Mouse (Mus musculus) MEL (cell line): ENCODE measurements around the gene Khk. TPM values are rescaled to one million over a fixed set of nuclear protein-coding genes. Genes with fewer than 3 reads are reported as not detected.

Experiments
- DNase-seq: peaks from one replicate; pipeline ENCODE4 v3.0.0; 2011; ENCODE audit warnings: low read depth, low spot score
- H3K27ac ChIP-seq: 2 replicates; pipeline ENCODE4 v1.5.1; 2012; ENCODE audit warnings: low read depth, mild to moderate bottlenecking, control low read depth, low read length, moderate library complexity; ENCODE audit not compliant: control insufficient read depth
- H3K27me3 ChIP-seq, 2 experiments: fragments of 150-350 bp in 1 of 2; sonication (generic) in 1 of 2; 2 replicates each; pipeline ENCODE4 v1.6.1; 2012; ENCODE audit warnings: low read length in 2 of 2, mild to moderate bottlenecking in 2 of 2, improper control_type of control experiment in 1 of 2, moderate library complexity in 1 of 2; ENCODE audit not compliant: insufficient read depth in 2 of 2, control insufficient read depth in 1 of 2
- H3K36me3 ChIP-seq, 2 experiments: 2 replicates each; pipeline ENCODE4 v1.6.1; 2012 to 2014; ENCODE audit warnings: low read length in 2 of 2, improper control_type of control experiment in 1 of 2, inconsistent platforms in 1 of 2, mild to moderate bottlenecking in 1 of 2; ENCODE audit not compliant: insufficient read depth in 2 of 2, control insufficient read depth in 1 of 2
- H3K4me1 ChIP-seq, 2 experiments: fragments of 150-350 bp in 1 of 2; sonication (generic) in 1 of 2; 2 replicates each; pipeline ENCODE4 v1.6.1; 2012; ENCODE audit warnings: low read length in 2 of 2, improper control_type of control experiment in 1 of 2, mild to moderate bottlenecking in 1 of 2; ENCODE audit not compliant: insufficient read depth in 2 of 2, control insufficient read depth in 1 of 2
- H3K4me3 ChIP-seq, 2 experiments: fragments of 150-350 bp in 1 of 2; sonication (generic) in 1 of 2; 2 replicates each; pipeline ENCODE4 v1.5.1; 2012; ENCODE audit warnings: low read depth in 2 of 2, low read length in 2 of 2, mild to moderate bottlenecking in 2 of 2, moderate library complexity in 2 of 2, control low read depth in 1 of 2, improper control_type of control experiment in 1 of 2; ENCODE audit not compliant: control insufficient read depth in 1 of 2, insufficient read depth in 1 of 2
- H3K79me2 ChIP-seq: 2 replicates; pipeline ENCODE4 v1.6.1; 2012; ENCODE audit warnings: mild to moderate bottlenecking, low read length, moderate library complexity; ENCODE audit not compliant: control insufficient read depth, poor library complexity, insufficient read depth
- H3K9ac ChIP-seq: 2 replicates; pipeline ENCODE4 v1.6.1; 2012; ENCODE audit warnings: low read depth, mild to moderate bottlenecking, control low read depth, low read length, moderate library complexity; ENCODE audit not compliant: control insufficient read depth, poor library complexity, severe bottlenecking
- H3K9me3 ChIP-seq: fragments of 150-350 bp; sonication (generic); replicated peaks from 2 replicates; pipeline ENCODE4 v1.6.1; 2012; ENCODE audit warnings: mild to moderate bottlenecking, low read length, improper control_type of control experiment, moderate library complexity; ENCODE audit not compliant: insufficient read depth
- BHLHE40 ChIP-seq: IDR thresholded peaks from 2 replicates; pipeline ENCODE4 v1.6.1; 2012; ENCODE audit warnings: low read depth, mild to moderate bottlenecking, inconsistent platforms, low read length, improper control_type of control experiment, borderline replicate concordance
- CHD1 ChIP-seq: IDR thresholded peaks from 2 replicates; pipeline ENCODE4 v1.6.1; 2012; ENCODE audit warnings: low read depth, mild to moderate bottlenecking, inconsistent platforms, low read length, improper control_type of control experiment
- CHD2 ChIP-seq: IDR thresholded peaks from 2 replicates; pipeline ENCODE4 v1.6.1; 2011; ENCODE audit warnings: low read length, improper control_type of control experiment
- CTCF ChIP-seq, 3 experiments: IDR thresholded peaks in 2 of 3; conservative IDR thresholded peaks in 1 of 3; 2 replicates each; pipeline ENCODE4 v1.5.1; 2011 to 2012; ENCODE audit warnings: low read length in 3 of 3, low read depth in 2 of 3, mild to moderate bottlenecking in 2 of 3, improper control_type of control experiment in 1 of 3, inconsistent platforms in 1 of 3, mixed read lengths in 1 of 3, moderate library complexity in 1 of 3; ENCODE audit not compliant: control insufficient read depth in 1 of 3, insufficient read depth in 1 of 3, poor library complexity in 1 of 3, severe bottlenecking in 1 of 3
- ELF1 ChIP-seq: IDR thresholded peaks from 2 replicates; pipeline ENCODE4 v1.6.1; 2014; ENCODE audit warnings: low read depth, mild to moderate bottlenecking, inconsistent platforms, low read length, improper control_type of control experiment, moderate library complexity
- EP300 ChIP-seq, 2 experiments: IDR thresholded peaks; 2 replicates each; pipeline ENCODE4 v1.6.1; 2011; ENCODE audit warnings: improper control_type of control experiment in 2 of 2, low read length in 2 of 2, low read depth in 1 of 2, mild to moderate bottlenecking in 1 of 2
- ETS1 ChIP-seq: IDR thresholded peaks from 2 replicates; pipeline ENCODE4 v1.6.1; 2012; ENCODE audit warnings: low read depth, mild to moderate bottlenecking, inconsistent platforms, low read length, improper control_type of control experiment, moderate library complexity
- GATA1 ChIP-seq: IDR thresholded peaks from 2 replicates; pipeline ENCODE4 v1.6.1; 2011; ENCODE audit warnings: low read depth, low read length, improper control_type of control experiment
- HCFC1 ChIP-seq: IDR thresholded peaks from 2 replicates; pipeline ENCODE4 v1.6.1; 2012; ENCODE audit warnings: low read depth, mild to moderate bottlenecking, inconsistent platforms, low read length, improper control_type of control experiment, moderate library complexity
- JUND ChIP-seq: IDR thresholded peaks from 2 replicates; pipeline ENCODE4 v1.6.1; 2011; ENCODE audit warnings: low read depth, mild to moderate bottlenecking, improper control_type of control experiment, low read length
- MAFK ChIP-seq: IDR thresholded peaks from 2 replicates; pipeline ENCODE4 v1.6.1; 2011; ENCODE audit warnings: low read depth, mild to moderate bottlenecking, low read length, improper control_type of control experiment, borderline replicate concordance
- MAX ChIP-seq: IDR thresholded peaks from 2 replicates; pipeline ENCODE4 v1.6.1; 2011; ENCODE audit warnings: low read length, improper control_type of control experiment
- MXI1 ChIP-seq: IDR thresholded peaks from 2 replicates; pipeline ENCODE4 v1.6.1; 2011; ENCODE audit warnings: mild to moderate bottlenecking, low read depth, low read length, improper control_type of control experiment
- MYB ChIP-seq: IDR thresholded peaks from 2 replicates; pipeline ENCODE4 v1.6.1; 2011; ENCODE audit warnings: mild to moderate bottlenecking, low read depth, low read length, improper control_type of control experiment
- MYC ChIP-seq: IDR thresholded peaks from 2 replicates; pipeline ENCODE4 v1.6.1; 2011; ENCODE audit warnings: low read depth, mild to moderate bottlenecking, low read length, improper control_type of control experiment, moderate library complexity
- POLR2AphosphoS2 ChIP-seq: IDR thresholded peaks from 2 replicates; pipeline ENCODE4 v1.6.1; 2011; ENCODE audit warnings: low read length, improper control_type of control experiment
- RAD21 ChIP-seq: IDR thresholded peaks from 2 replicates; pipeline ENCODE4 v1.6.1; 2011; ENCODE audit warnings: mild to moderate bottlenecking, low read depth, low read length, improper control_type of control experiment
- SMC3 ChIP-seq: IDR thresholded peaks from 2 replicates; pipeline ENCODE4 v1.6.1; 2011; ENCODE audit warnings: low read depth, low read length, improper control_type of control experiment
- TBP ChIP-seq: IDR thresholded peaks from 2 replicates; pipeline ENCODE4 v1.8.0; 2011; ENCODE audit warnings: low read depth, low read length, improper control_type of control experiment
- TCF12 ChIP-seq: IDR thresholded peaks from 2 replicates; pipeline ENCODE4 v1.6.1; 2014; ENCODE audit warnings: low read depth, mild to moderate bottlenecking, inconsistent platforms, low read length, improper control_type of control experiment, moderate library complexity
- USF1 ChIP-seq: IDR thresholded peaks from 2 replicates; pipeline ENCODE4 v1.6.1; 2014; ENCODE audit warnings: low read depth, mild to moderate bottlenecking, inconsistent platforms, low read length, improper control_type of control experiment, moderate library complexity
- USF2 ChIP-seq, 2 experiments: IDR thresholded peaks; 2 replicates each; pipeline ENCODE4 v1.6.1; 2011 to 2012; ENCODE audit warnings: improper control_type of control experiment in 2 of 2, low read length in 2 of 2, borderline replicate concordance in 1 of 2, inconsistent platforms in 1 of 2, low read depth in 1 of 2, mild to moderate bottlenecking in 1 of 2; ENCODE audit not compliant: insufficient read depth in 1 of 2
- ZKSCAN1 ChIP-seq: IDR thresholded peaks from 2 replicates; pipeline ENCODE4 v1.6.1; 2012; ENCODE audit warnings: low read depth, mild to moderate bottlenecking, inconsistent platforms, low read length, improper control_type of control experiment, moderate library complexity
- ZMIZ1 ChIP-seq: IDR thresholded peaks from 2 replicates; pipeline ENCODE4 v1.6.1; 2012; ENCODE audit warnings: low read depth, mild to moderate bottlenecking, inconsistent platforms, low read length, improper control_type of control experiment, moderate library complexity
- polyA plus RNA-seq, 2 experiments: library from polyadenylated mRNA; stranded (reverse) in 1 of 2; unstranded in 1 of 2; fragments of >175 nt in 1 of 2; fragments of >200 nt in 1 of 2; gene quantifications; 2 replicates each; pipeline versions ENCODE4 v1.2.1 to v1.2.4; 2012; ENCODE audit warnings: low replicate concordance in 2 of 2, low read depth in 1 of 2; ENCODE audit not compliant: insufficient read length in 2 of 2, insufficient read depth in 1 of 2, missing spikeins in 1 of 2
- total RNA-seq: library from RNA; depleted of rRNA; stranded (reverse); fragments of 300-350 nt; gene quantifications from 2 replicates; pipeline ENCODE4 v1.2.3, GENCODE M21; 2012

Gene Khk
- total and polyA plus RNA-seq, 3 experiments: 308 to 461 TPM; not detected in 1

- TF ChIP-seq JUND (no peak), CTCF (IDR thresholded peaks at IDR 0.05 in 2 of 3, conservative IDR thresholded peaks at IDR 0.05 in 1 of 3; ENCODE audit: control insufficient read depth in 1 of 3, insufficient read depth in 1 of 3, low read depth in 2 of 3, low read length in 3 of 3, poor library complexity in 1 of 3, severe bottlenecking in 1 of 3) (no peak), GATA1 (no peak), POLR2AphosphoS2 (peak; percentile 94), USF2 (IDR thresholded peaks at IDR 0.05; ENCODE audit: borderline replicate concordance in 1 of 2, insufficient read depth in 1 of 2, low read depth in 1 of 2, low read length in 2 of 2) (no peak), ETS1 (peak; percentile 6; the same call in 1 of the 2 replicates), CHD1 (no peak), HCFC1 (peak; percentile 97), RAD21 (no peak), BHLHE40 (no peak), CHD2 (no peak), ZMIZ1 (peak; percentile 98), MAFK (no peak), USF1 (peak; percentile 69), EP300 (IDR thresholded peaks at IDR 0.05; ENCODE audit: low read depth in 1 of 2, low read length in 2 of 2) (peak in 1 of 2 experiments; percentile 36; a peak in 1 of 4 replicates), TBP (peak; percentile 62; the same call in 1 of the 2 replicates)
Measured at GRCm38 (mm10) chr5:30959966-30960501, 38.8 kb downstream of the Khk start, which contains the start of gene Preb (continued).

- TF ChIP-seq MXI1: peak; percentile 29; the same call in 1 of the 2 replicates
- peak; percentile 59; the same call in 1 of the 2 replicates for TF ChIP-seq MYC
- TF ChIP-seq JUND: no peak
- TF ChIP-seq MYB: no peak
- TF ChIP-seq ELF1: no peak
- TF ChIP-seq SMC3: no peak
- no peak for TF ChIP-seq TCF12
- TF ChIP-seq CHD1: no peak
- TF ChIP-seq ZKSCAN1: 0 out of 2 replicates have a peak, but pooled peaks have one; percentile 26
- peak; percentile 66; the same call in 1 of the 2 replicates for TF ChIP-seq MAX
- TF ChIP-seq USF1: peak; percentile 84
- no peak for TF ChIP-seq CHD2
- TF ChIP-seq, all 39 proteins: peak for 5
Measured at GRCm38 (mm10) chr5:30960814-30961213, 39.6 kb downstream of the Khk start.

More at GRCm38 (mm10) chr5:30960814-30961213, 39.6 kb downstream of the Khk start:
- no peaks in the 10 kb centered on the region for H3K27me3 ChIP-seq
- peaks cover 25% of the 10 kb centered on the region for H3K79me2 ChIP-seq
- H3K4me3 ChIP-seq: peak overlapping the region; percentile 47 to 96
- no peaks in the 10 kb centered on the region for H3K9me3 ChIP-seq
- H3K36me3 ChIP-seq: peaks cover 4 to 31% of the 10 kb centered on the region in 2 experiments; a peak in 3 of 4 replicates
- peak overlapping the region; percentile 78 for H3K27ac ChIP-seq
- H3K9ac ChIP-seq: peak overlapping the region; percentile 67
- H3K4me1 ChIP-seq: peaks cover 5 to 32% of the 10 kb centered on the region in 2 experiments
- peak; percentile 60 for DNase-seq
